Comparison of ENCODE assay signal across 27 mouse cellular contexts in the genomic region with DNA sequence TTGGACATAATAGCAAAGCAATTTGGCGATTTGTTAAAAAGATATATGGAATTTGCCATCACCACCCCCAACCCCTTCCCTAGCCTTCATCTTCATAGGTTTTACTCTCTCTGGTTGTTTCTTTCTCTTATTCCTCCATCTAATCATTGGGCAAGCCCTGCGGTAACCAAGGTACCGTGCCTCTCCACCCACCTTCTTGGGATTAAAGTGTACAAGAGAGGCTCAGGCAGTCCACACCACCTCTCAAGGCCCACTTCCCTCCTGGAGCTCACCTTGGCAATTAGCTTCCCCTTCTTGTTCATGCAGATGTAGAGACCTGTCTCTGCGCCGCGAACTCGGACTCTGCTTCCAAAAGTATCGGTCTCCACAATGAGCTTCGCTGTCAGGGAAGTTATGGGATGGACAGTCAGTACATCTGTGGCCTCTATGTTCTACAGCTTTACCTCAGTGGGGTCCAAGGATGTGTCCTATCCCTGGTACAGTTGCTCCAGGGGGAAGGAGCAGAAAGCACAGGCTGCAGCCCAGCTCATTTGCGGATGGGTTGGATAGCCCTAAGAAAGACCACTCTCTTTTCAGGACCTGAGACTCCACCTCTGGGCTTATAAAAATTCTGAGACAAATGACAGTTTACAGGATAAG. TPM values are rescaled to one million over a fixed set of nuclear protein-coding genes. Genes with fewer than 3 reads are reported as not detected.
"Had no signal": no experiment of that assay in that cellular context is flagged by ENCODE, and none has a peak within 500 bp of the region (broad histone marks: within the 10 kb centered on the region; RNA-seq: fewer than 3 reads in every experiment).

No protein-coding gene starts in this region.

- H3K36me3 ChIP-seq: limb, embryonic 12.5 days; limb, embryonic 15.5 days; midbrain, embryonic 15.5 days; neural tube, embryonic 12.5 days; neural tube, embryonic 15.5 days had no signal

- H3K27ac ChIP-seq: limb, embryonic 12.5 days; limb, embryonic 15.5 days; liver, embryonic 14.5 days; macrophage; midbrain, embryonic 15.5 days; neural tube, embryonic 12.5 days; neural tube, embryonic 15.5 days; stomach, postnatal 0 days had no signal

- H3K4me3 ChIP-seq: myocyte had no signal

- H3K9ac ChIP-seq: liver, embryonic 14.5 days; liver, postnatal 0 days; lung, embryonic 14.5 days; neural tube, embryonic 12.5 days; neural tube, embryonic 15.5 days had no signal

- H3K9me3 ChIP-seq: limb, embryonic 12.5 days; limb, embryonic 15.5 days; midbrain, embryonic 15.5 days; neural tube, embryonic 12.5 days; neural tube, embryonic 15.5 days had no signal

- DNase-seq: kidney, adult 18-20 months; kidney, adult 9 months; kidney, postnatal 14 days; liver, postnatal 0 days; lung, embryonic 14.5 days; right cerebral cortex, adult 18-20 months; right cerebral cortex, postnatal 14 days; right cerebral cortex, postnatal 4 days; thymus, adult 2 months had no signal

RNA-seq across cellular contexts. Expression of gene Fgf8, which starts 4.8 kb away (rescaled TPM):
- total RNA-seq: layer of hippocampus, adult 18-20 months; layer of hippocampus, postnatal 25 days; left cerebral cortex, adult 18-20 months; left cerebral cortex, postnatal 10 days; left cerebral cortex, postnatal 4 days; megakaryocyte, adult 5-6 weeks; monocyte, adult 5-6 weeks had no signal
- polyA plus RNA-seq: liver, postnatal 0 days; lung, embryonic 14.5 days; lung, postnatal 0 days; macrophage; myocyte; neural tube, embryonic 12.5 days; stomach, embryonic 14.5 days; stomach, postnatal 0 days had no signal
